Mouse (Mus musculus): ENCODE data around the gene Dppa4. TPM values are rescaled to one million over a fixed set of nuclear protein-coding genes. Genes with fewer than 3 reads are reported as not detected.
"Not testable (repeated sequence)": the region's sequence is repeated elsewhere in the genome, so short reads cannot be mapped to it uniquely, and the experiment has no call there.

Dppa4 gene
- polyA plus RNA-seq, 1 experiment from 2014 or later: not detected

DNA sequence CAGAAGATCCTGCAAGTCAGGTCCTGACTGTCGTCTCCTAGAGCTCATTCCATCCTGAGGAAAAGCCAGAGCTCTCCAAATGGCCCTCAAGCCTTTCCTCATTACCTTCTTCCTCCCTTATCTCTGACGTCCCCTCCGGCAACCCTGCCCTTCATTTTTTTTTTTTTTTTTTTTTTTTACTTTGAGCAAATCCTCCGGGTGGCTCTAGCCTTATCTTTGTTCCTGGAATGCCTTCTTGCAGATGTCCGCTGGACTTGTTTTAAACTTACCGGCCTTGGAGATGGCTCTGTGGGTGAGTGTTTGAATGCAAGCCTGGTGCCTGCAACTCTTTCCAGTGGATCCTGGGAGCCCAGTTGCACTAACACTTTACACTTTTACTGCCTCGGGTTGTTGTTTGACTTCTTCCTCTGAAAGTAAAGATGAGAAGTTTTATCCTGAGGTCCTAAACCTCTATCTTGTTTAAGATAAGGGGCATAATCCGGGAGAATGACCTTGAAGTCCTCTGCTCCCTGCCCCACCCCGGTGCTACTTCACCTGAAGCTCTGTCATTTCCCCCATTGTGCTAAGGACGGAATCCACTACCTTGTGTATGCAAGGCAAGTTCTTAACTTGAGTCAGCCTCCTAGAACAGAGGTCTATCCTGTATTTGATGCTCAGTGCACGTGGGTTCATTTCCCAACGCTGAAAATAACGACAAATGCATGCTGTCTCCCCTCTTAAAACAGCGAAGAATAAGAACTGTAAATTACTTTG is 14.0 kb downstream of the Dppa4 start:
- ATAC-seq (ENCODE audit: insufficient number of reproducible peaks, low FRiP score, low TSS enrichment, low read depth): no peak
- no peak overlapping the region for H3K4me2 ChIP-seq
- no peaks in the 10 kb centered on the region for H3K9me3 ChIP-seq
- WGBS: 59% methylated on average over 14 of the region's 14 CpGs
- H3K9ac ChIP-seq: no peak overlapping the region
- H3K4me1 ChIP-seq: no peaks in the 10 kb centered on the region
- H3K4me3 ChIP-seq: no peak overlapping the region
- no peak overlapping the region for H3K27ac ChIP-seq
- H3K36me3 ChIP-seq: no peaks in the 10 kb centered on the region
- no peaks in the 10 kb centered on the region for H3K27me3 ChIP-seq

- H3K4me1 ChIP-seq: no peaks in the 10 kb centered on the region
- WGBS: 76% methylated on average over 3 of the region's 3 CpGs
- H3K36me3 ChIP-seq: no peaks in the 10 kb centered on the region
- no peak overlapping the region for H3K4me3 ChIP-seq
- H3K27ac ChIP-seq: no peak overlapping the region
- no peaks in the 10 kb centered on the region for H3K9me3 ChIP-seq
- H3K9ac ChIP-seq: no peak overlapping the region
- no peaks in the 10 kb centered on the region for H3K27me3 ChIP-seq
- no peak for ATAC-seq (ENCODE audit: insufficient number of reproducible peaks, low FRiP score, low TSS enrichment, low read depth)
- H3K4me2 ChIP-seq: no peak overlapping the region
Measured at GRCm38 (mm10) chr16:48299884-48300283, 16.4 kb downstream of the Dppa4 start.

GRCm38 (mm10) chr16:48303509-48303908 is 20.0 kb downstream of the Dppa4 start, which contains the start of gene Dppa2:
TSS of gene Dppa2 (plus strand) at chr16:48303908.
- ATAC-seq (ENCODE audit: insufficient number of reproducible peaks, low FRiP score, low TSS enrichment, low read depth): no peak

GRCm38 (mm10) chr16:48303983-48304382 is 20.4 kb downstream of the Dppa4 start:
- Histone ChIP-seq H3K4me3 (no peak overlapping the region), H3K9me3 (no peaks in the 10 kb centered on the region), H3K9ac (no peak overlapping the region), H3K27ac (no peak overlapping the region), H3K4me2 (no peak overlapping the region), H3K27me3 (no peaks in the 10 kb centered on the region), H3K4me1 (no peaks in the 10 kb centered on the region), H3K36me3 (no peaks in the 10 kb centered on the region)
- ATAC-seq (ENCODE audit: insufficient number of reproducible peaks, low FRiP score, low TSS enrichment, low read depth): no peak
- WGBS: 69% methylated on average over 3 of the region's 3 CpGs

More at GRCm38 (mm10) chr16:48303509-48303908, 20.0 kb downstream of the Dppa4 start, which contains the start of gene Dppa2:
- Histone ChIP-seq H3K9me3 (no peaks in the 10 kb centered on the region), H3K4me3 (no peak within 1 kb of the TSS), H3K4me2 (no peak within 1 kb of the TSS), H3K27me3 (no peaks in the 10 kb centered on the region), H3K27ac (no peak within 1 kb of the TSS), H3K9ac (no peak within 1 kb of the TSS), H3K36me3 (no peaks in the 10 kb centered on the region), H3K4me1 (no peaks in the 10 kb centered on the region)
- 73% methylated on average over 7 of the region's 7 CpGs for WGBS

- not testable (repeated sequence) for H3K9me3 ChIP-seq; H3K4me1 ChIP-seq; H3K27ac ChIP-seq; H3K4me2 ChIP-seq; H3K36me3 ChIP-seq; ATAC-seq (ENCODE audit: insufficient number of reproducible peaks, low FRiP score, low TSS enrichment, low read depth); H3K9ac ChIP-seq; H3K4me3 ChIP-seq; H3K27me3 ChIP-seq
- 93% methylated on average over 10 of the region's 10 CpGs for WGBS
Measured at GRCm38 (mm10) chr16:48308916-48309315, 25.4 kb downstream of the Dppa4 start.

- Histone ChIP-seq H3K36me3 (no peaks in the 10 kb centered on the region), H3K4me3 (no peak overlapping the region), H3K9me3 (no peaks in the 10 kb centered on the region), H3K4me2 (no peak overlapping the region), H3K9ac (no peak overlapping the region), H3K27ac (no peak overlapping the region), H3K27me3 (no peaks in the 10 kb centered on the region), H3K4me1 (no peaks in the 10 kb centered on the region)
- WGBS: 75% methylated on average over 12 of the region's 12 CpGs
- ATAC-seq (ENCODE audit: insufficient number of reproducible peaks, low FRiP score, low TSS enrichment, low read depth): no peak
Measured at GRCm38 (mm10) chr16:48309912-48310630, 26.5 kb downstream of the Dppa4 start.

GRCm38 (mm10) chr16:48315294-48315693 is 31.8 kb downstream of the Dppa4 start:
- Histone ChIP-seq H3K36me3 (no peaks in the 10 kb centered on the region), H3K4me2 (no peak overlapping the region), H3K9me3 (no peaks in the 10 kb centered on the region), H3K27me3 (no peaks in the 10 kb centered on the region), H3K4me1 (no peaks in the 10 kb centered on the region), H3K27ac (no peak overlapping the region), H3K9ac (no peak overlapping the region), H3K4me3 (no peak overlapping the region)
- ATAC-seq (ENCODE audit: insufficient number of reproducible peaks, low FRiP score, low TSS enrichment, low read depth): no peak
- 81% methylated on average over 3 of the region's 3 CpGs for WGBS

DNA sequence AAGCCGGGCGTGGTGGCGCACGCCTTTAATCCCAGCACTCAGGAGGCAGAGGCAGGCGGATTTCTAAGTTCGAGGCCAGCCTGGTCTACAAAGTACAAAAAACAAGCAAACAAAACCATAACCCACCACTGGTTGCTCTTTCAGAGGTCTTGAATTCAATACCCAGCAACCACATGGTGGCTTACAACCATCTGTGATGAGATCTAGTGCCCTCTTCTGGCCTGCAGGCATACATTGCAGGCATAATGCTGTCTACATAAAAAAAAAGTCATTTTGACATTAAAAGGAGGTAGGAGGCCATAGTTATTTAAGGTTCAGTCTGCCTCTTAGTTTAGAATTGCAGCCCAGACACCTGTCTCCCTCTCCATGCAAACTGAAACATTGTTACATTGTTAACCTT is 37.2 kb downstream of the Dppa4 start:
- no peak overlapping the region for H3K27ac ChIP-seq
- no peaks in the 10 kb centered on the region for H3K4me1 ChIP-seq
- no peak overlapping the region for H3K9ac ChIP-seq
- 97% methylated on average over 6 of the region's 6 CpGs for WGBS
- H3K4me3 ChIP-seq: no peak overlapping the region
- no peaks in the 10 kb centered on the region for H3K9me3 ChIP-seq
- H3K4me2 ChIP-seq: no peak overlapping the region
- ATAC-seq (ENCODE audit: insufficient number of reproducible peaks, low FRiP score, low TSS enrichment, low read depth): no peak
- no peaks in the 10 kb centered on the region for H3K27me3 ChIP-seq
- no peaks in the 10 kb centered on the region for H3K36me3 ChIP-seq

- H3K9ac ChIP-seq: no peak overlapping the region
- H3K9me3 ChIP-seq: no peaks in the 10 kb centered on the region
- no peak for ATAC-seq (ENCODE audit: insufficient number of reproducible peaks, low FRiP score, low TSS enrichment, low read depth)
- H3K36me3 ChIP-seq: no peaks in the 10 kb centered on the region
- no peak overlapping the region for H3K4me2 ChIP-seq
- H3K4me3 ChIP-seq: no peak overlapping the region
- no peaks in the 10 kb centered on the region for H3K4me1 ChIP-seq
- H3K27me3 ChIP-seq: no peaks in the 10 kb centered on the region
- 78% methylated on average over 6 of the region's 6 CpGs for WGBS
- no peak overlapping the region for H3K27ac ChIP-seq
Measured at GRCm38 (mm10) chr16:48323133-48323532, 39.6 kb downstream of the Dppa4 start.

GRCm38 (mm10) chr16:48323602-48324345 is 40.2 kb downstream of the Dppa4 start:
- no peaks in the 10 kb centered on the region for H3K4me1 ChIP-seq
- H3K9ac ChIP-seq: no peak overlapping the region
- no peaks in the 10 kb centered on the region for H3K27me3 ChIP-seq
- H3K4me3 ChIP-seq: no peak overlapping the region
- 81% methylated on average over 8 of the region's 8 CpGs for WGBS
- no peak for ATAC-seq (ENCODE audit: insufficient number of reproducible peaks, low FRiP score, low TSS enrichment, low read depth)
- no peak overlapping the region for H3K27ac ChIP-seq
- H3K9me3 ChIP-seq: no peaks in the 10 kb centered on the region
- H3K36me3 ChIP-seq: no peaks in the 10 kb centered on the region
- H3K4me2 ChIP-seq: no peak overlapping the region

GRCm38 (mm10) chr16:48326903-48327302 is 43.4 kb downstream of the Dppa4 start:
- Histone ChIP-seq H3K27ac (no peak overlapping the region), H3K4me3 (no peak overlapping the region), H3K36me3 (no peaks in the 10 kb centered on the region), H3K27me3 (no peaks in the 10 kb centered on the region), H3K9me3 (no peaks in the 10 kb centered on the region), H3K9ac (no peak overlapping the region), H3K4me2 (no peak overlapping the region), H3K4me1 (no peaks in the 10 kb centered on the region)
- 26% methylated on average over 5 of the region's 5 CpGs for WGBS
- no peak for ATAC-seq (ENCODE audit: insufficient number of reproducible peaks, low FRiP score, low TSS enrichment, low read depth)

GRCm38 (mm10) chr16:48328420-48328819 is 44.9 kb downstream of the Dppa4 start:
- 91% methylated on average over 2 of the region's 2 CpGs for WGBS
- Histone ChIP-seq H3K4me2 (no peak overlapping the region), H3K27ac (no peak overlapping the region), H3K4me3 (no peak overlapping the region), H3K27me3 (no peaks in the 10 kb centered on the region), H3K4me1 (no peaks in the 10 kb centered on the region), H3K9me3 (no peaks in the 10 kb centered on the region), H3K36me3 (no peaks in the 10 kb centered on the region), H3K9ac (no peak overlapping the region)
- ATAC-seq (ENCODE audit: insufficient number of reproducible peaks, low FRiP score, low TSS enrichment, low read depth): no peak
